Mouse (Mus musculus) kidney, postnatal 10 days (tissue): Measurements from ENCODE around the gene Pak2.

Experiments used
- DNase-seq: peaks from one replicate; pipeline ENCODE4 v3.0.0; 2021; ENCODE audit warnings: mixed read lengths

Gene Pak2

DNA sequence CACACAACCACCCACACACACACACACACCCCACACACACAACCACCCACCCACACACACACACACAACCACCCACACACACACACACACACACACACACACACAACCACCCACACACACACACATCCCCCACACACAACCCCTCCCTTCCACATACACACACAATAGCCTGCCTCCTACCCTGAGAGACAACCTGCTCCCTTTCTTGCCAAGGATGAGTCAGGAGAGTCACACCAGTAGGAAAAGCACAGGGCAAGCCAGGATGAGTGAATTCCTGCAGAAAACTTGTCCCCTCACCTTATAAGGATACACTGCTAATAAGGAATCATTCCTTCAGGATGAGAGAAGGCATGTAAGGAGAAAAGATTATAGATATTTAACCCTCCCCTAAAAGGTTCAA lies 85.2 kb downstream of the Pak2 start:
- DNase-seq: no peak

- no peak for DNase-seq
Observed at GRCm38 (mm10) chr16:31993195-31993594, 85.9 kb downstream of the Pak2 start.

DNA sequence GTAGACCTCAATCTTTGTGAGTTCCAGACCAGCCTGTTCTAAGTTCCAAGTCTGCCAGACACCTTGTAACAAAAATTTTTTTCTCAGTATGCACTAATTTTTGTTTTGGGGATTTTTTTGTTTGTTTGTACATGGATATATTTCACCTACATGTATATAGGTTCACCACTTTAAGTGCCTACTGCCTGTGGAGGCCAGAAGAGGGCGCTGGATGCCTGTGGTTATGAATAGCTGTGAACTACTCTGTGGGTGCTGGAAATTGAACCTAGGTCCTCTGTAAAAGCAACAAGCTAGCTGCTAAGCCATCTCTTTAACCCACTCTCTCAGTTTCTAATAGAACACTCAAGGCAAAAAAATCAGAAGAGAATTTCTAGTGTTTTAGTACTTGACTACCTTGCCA lies 87.1 kb downstream of the Pak2 start:
- DNase-seq: no peak

- DNase-seq: no peak
Observed at GRCm38 (mm10) chr16:31980946-31981345, 98.2 kb downstream of the Pak2 start.

DNA sequence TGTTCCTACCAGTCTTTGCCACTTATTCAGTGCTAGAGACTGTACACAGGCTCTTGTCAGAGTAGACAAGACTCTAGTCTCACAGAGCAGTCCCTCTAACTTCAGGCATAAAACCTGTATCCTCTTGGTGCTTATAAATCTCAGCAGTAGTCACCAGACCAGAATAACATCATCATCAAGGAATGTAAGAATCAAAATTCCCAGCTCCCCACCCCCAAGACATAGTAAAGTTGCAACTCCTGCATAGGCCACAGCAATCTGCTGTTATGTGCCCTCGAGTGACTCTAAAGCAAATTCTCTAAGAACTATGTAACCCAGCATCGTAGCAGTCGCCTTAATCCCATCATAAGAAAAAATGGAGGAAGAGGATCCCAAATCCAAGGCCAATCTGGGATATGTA lies 99.6 kb downstream of the Pak2 start:
- DNase-seq: no peak

DNA sequence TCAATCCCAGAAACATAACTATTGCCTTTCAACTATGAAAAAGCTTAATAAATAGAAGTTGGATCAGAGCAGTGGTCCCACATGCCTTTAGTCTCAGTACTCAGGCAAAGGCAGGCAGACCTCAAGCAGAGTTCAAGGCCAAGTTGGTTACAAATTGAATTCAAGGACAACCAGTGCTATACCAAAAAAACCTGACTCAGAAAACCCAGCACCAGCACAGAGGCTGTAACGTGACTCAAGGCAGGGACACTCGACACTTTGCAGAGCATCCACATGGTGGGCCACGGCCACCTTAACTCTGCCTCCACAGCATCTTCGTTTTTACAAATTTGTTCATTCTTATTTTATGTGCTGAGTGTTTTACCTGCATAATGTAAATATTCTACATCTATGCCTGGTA lies 103.9 kb downstream of the Pak2 start:
- DNase-seq: no peak
